Mouse (Mus musculus): ENCODE measurements around the gene Spr. TPM values are rescaled to one million over a fixed set of nuclear protein-coding genes. Genes with fewer than 3 reads are reported as not detected.
A peak's percentile ranks its signal among the peaks of the same experiment; 100 is the strongest.

The Spr gene
- 20.4 and 21.0 TPM in 2 replicates for polyA plus RNA-seq (2012; rRNA removed)

DNA sequence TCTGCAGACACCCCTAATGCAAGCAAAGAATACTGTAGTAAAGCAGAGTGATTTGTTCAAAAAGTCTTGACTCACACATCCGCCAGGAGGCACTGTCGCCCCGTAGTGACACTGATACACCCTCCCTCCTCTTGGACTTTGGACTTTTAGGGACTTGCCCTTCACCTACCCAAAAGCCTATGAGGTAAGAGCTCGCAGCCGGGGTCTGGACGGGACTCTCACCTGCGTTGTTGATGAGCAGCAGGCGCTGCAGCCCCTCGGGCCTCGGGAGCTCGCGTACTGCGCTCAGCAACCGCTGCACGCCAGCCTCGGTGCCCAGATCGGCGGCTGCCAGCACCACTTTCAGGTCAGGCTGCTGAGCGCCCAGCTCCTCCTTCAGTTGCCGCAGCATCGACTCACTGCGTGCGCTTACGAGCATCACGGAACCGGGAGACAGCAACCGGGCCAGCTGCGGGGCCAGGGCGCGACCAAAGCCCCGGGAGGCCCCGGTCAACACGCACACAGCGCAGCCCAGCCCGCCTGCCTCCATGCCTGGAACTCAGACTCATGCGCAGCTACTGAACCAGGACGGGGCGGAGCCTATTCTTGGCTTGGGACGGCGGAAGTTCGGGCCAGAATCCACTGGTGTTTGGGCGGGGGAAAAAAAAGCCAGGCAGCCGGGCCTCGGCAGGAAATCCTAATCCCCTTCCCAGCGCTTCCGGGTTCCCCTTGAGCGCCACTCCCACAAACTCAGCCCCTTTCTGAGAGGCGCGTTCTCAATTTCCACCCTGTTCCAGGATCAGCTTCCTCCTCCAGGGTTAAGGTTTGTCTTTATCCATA, at the start of gene Spr:
Spr (minus strand) TSS at position 550 of the 819 bp plus-strand sequence.
- Histone ChIP-seq H3K4me3 (ENCODE audit: control insufficient read depth, insufficient read depth, low read length) (peak within 1 kb of the TSS; percentile 77), H3K4me1 (replicated peaks; ENCODE audit: control insufficient read depth, insufficient read depth, low read length) (peaks cover 3% of the 10 kb centered on the region; the same call in 1 of the 2 replicates), H3K27me3 (ENCODE audit: control insufficient read depth, insufficient read depth, low read length) (no peaks in the 10 kb centered on the region), H3K36me3 (ENCODE audit: control insufficient read depth, insufficient read depth, low read length) (no peaks in the 10 kb centered on the region), H3K27ac (ENCODE audit: control insufficient read depth, insufficient read depth, low read length) (peak within 1 kb of the TSS; percentile 39)
- DNase-seq, result peak; percentile 85
- TF ChIP-seq CTCF (IDR thresholded peaks at IDR 0.05; ENCODE audit: borderline replicate concordance, control insufficient read depth, extremely low read depth, insufficient read depth, low read length, poor library complexity), result peak; percentile 55; the same call in 1 of the 2 replicates
- peak; percentile 45; the same call in 1 of the 2 replicates for TF ChIP-seq POLR2A (IDR thresholded peaks at IDR 0.05; ENCODE audit: control insufficient read depth, extremely low read depth, insufficient read depth, low read length, poor library complexity)
- WGBS, result under 1% methylated on average over 49 of the region's 49 CpGs

GRCm38 (mm10) chr6:85186744-85187059, 49.1 kb upstream of the Spr start:
- no peak for TF ChIP-seq CTCF (IDR thresholded peaks at IDR 0.05; ENCODE audit: borderline replicate concordance, control insufficient read depth, extremely low read depth, insufficient read depth, low read length, poor library complexity)
- TF ChIP-seq POLR2A (IDR thresholded peaks at IDR 0.05; ENCODE audit: control insufficient read depth, extremely low read depth, insufficient read depth, low read length, poor library complexity), result no peak
- DNase-seq, result no peak
- Histone ChIP-seq H3K27ac (ENCODE audit: control insufficient read depth, insufficient read depth, low read length) (no peak overlapping the region), H3K4me1 (replicated peaks; ENCODE audit: control insufficient read depth, insufficient read depth, low read length) (no peaks in the 10 kb centered on the region), H3K4me3 (ENCODE audit: control insufficient read depth, insufficient read depth, low read length) (no peak overlapping the region), H3K27me3 (ENCODE audit: control insufficient read depth, insufficient read depth, low read length) (peaks cover 33% of the 10 kb centered on the region), H3K36me3 (ENCODE audit: control insufficient read depth, insufficient read depth, low read length) (no peaks in the 10 kb centered on the region)
- WGBS, result 9% methylated on average over 15 of the region's 15 CpGs

DNA sequence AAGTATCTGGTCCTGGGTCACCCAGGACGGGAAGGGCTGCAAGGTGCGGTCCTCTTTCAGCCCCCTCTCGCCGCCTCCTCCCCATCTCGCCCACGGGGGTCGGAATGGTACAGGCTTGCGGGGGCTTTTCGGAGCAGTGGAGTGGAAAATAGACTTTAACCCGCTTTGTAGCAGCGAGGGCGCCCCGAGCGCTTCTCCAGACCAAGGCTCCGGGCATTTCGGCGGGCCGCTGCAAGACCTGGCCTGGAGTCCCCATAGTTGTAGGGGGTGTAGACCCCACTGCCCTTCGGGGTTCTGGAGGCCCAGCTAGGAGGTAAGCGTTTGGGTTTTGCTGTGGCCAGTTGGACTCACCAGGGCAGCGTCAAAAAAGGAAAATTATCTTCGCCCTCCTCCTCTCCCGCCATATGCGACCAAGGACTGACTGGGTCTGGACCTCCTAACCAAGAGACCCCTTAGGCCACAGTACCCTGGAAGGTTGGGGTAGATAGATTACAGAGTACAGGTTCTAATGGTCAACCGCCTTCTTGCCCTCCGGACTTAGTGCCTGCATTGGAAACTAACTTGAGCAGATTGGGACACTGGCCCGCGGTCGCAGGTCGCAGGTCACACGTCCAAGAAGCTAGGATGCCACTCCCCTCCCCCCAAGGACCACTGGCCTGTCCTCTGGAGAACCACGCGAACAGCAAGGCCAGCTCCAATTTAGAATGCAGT, 48.6 kb upstream of the Spr start:
- Histone ChIP-seq H3K27ac (ENCODE audit: control insufficient read depth, insufficient read depth, low read length) (no peak overlapping the region), H3K4me3 (ENCODE audit: control insufficient read depth, insufficient read depth, low read length) (no peak overlapping the region), H3K4me1 (replicated peaks; ENCODE audit: control insufficient read depth, insufficient read depth, low read length) (no peaks in the 10 kb centered on the region), H3K27me3 (ENCODE audit: control insufficient read depth, insufficient read depth, low read length) (peaks cover 33% of the 10 kb centered on the region), H3K36me3 (ENCODE audit: control insufficient read depth, insufficient read depth, low read length) (no peaks in the 10 kb centered on the region)
- no peak for TF ChIP-seq POLR2A (IDR thresholded peaks at IDR 0.05; ENCODE audit: control insufficient read depth, extremely low read depth, insufficient read depth, low read length, poor library complexity)
- no peak for TF ChIP-seq CTCF (IDR thresholded peaks at IDR 0.05; ENCODE audit: borderline replicate concordance, control insufficient read depth, extremely low read depth, insufficient read depth, low read length, poor library complexity)
- 14% methylated on average over 33 of the region's 33 CpGs for WGBS
- no peak for DNase-seq

DNA sequence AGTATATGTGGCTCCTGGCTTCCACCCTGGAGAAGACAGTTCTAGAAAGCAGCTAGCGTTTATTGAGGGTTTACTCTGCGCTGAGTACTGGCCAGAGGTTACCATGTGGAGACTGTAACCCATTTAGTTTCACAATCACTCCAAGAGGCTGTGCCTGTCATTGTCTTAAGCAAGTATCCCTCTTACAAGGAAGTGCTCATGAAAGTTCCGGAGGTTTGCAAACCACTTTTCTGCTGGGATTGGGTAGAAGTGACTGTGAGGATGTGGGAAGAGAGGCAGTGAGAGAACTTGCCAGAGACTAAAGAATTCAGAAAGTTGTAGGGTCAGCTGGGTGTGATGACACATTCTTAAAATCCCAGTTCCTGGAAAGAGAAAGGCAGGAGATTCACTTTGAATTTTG, 46.4 kb upstream of the Spr start:
- Histone ChIP-seq H3K4me3 (ENCODE audit: control insufficient read depth, insufficient read depth, low read length) (no peak overlapping the region), H3K4me1 (replicated peaks; ENCODE audit: control insufficient read depth, insufficient read depth, low read length) (no peaks in the 10 kb centered on the region), H3K27ac (ENCODE audit: control insufficient read depth, insufficient read depth, low read length) (no peak overlapping the region), H3K36me3 (ENCODE audit: control insufficient read depth, insufficient read depth, low read length) (no peaks in the 10 kb centered on the region), H3K27me3 (ENCODE audit: control insufficient read depth, insufficient read depth, low read length) (peaks cover 20% of the 10 kb centered on the region; the same call in 1 of the 2 replicates)
- DNase-seq, result no peak
- TF ChIP-seq POLR2A (IDR thresholded peaks at IDR 0.05; ENCODE audit: control insufficient read depth, extremely low read depth, insufficient read depth, low read length, poor library complexity), result no peak
- WGBS, result 57% methylated on average over 3 of the region's 3 CpGs

GRCm38 (mm10) chr6:85180036-85180435, 42.5 kb upstream of the Spr start:
- no peak overlapping the region for H3K4me3 ChIP-seq (ENCODE audit: control insufficient read depth, insufficient read depth, low read length)
- 76% methylated on average over 2 of the region's 2 CpGs for WGBS
- DNase-seq, result no peak
- H3K27me3 ChIP-seq (ENCODE audit: control insufficient read depth, insufficient read depth, low read length), result no peaks in the 10 kb centered on the region; the same call in 1 of the 2 replicates
- H3K36me3 ChIP-seq (ENCODE audit: control insufficient read depth, insufficient read depth, low read length), result no peaks in the 10 kb centered on the region
- TF ChIP-seq POLR2A (IDR thresholded peaks at IDR 0.05; ENCODE audit: control insufficient read depth, extremely low read depth, insufficient read depth, low read length, poor library complexity), result no peak
- TF ChIP-seq CTCF (IDR thresholded peaks at IDR 0.05; ENCODE audit: borderline replicate concordance, control insufficient read depth, extremely low read depth, insufficient read depth, low read length, poor library complexity), result no peak
- H3K4me1 ChIP-seq (replicated peaks; ENCODE audit: control insufficient read depth, insufficient read depth, low read length), result no peaks in the 10 kb centered on the region
- H3K27ac ChIP-seq (ENCODE audit: control insufficient read depth, insufficient read depth, low read length), result no peak overlapping the region

DNA sequence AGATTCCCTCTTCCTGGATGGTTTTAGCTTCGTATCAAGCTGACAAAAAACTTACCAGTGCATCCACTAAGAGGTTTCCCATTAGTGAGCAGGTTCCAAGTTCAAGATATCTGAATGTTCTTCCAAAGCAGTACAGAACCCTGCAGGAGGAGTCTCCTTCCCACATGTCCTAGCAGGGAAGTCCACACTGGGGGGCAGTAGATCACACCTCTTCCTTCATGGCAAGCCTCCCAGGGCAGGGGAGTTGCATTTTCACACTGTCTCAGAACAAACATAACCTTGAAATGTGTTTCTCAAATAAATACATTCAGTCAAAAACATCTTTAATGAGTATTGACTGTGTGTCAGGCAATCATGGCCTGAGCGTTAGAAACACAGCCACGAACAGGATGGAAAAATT, 42.0 kb upstream of the Spr start:
- no peaks in the 10 kb centered on the region; the same call in 1 of the 2 replicates for H3K27me3 ChIP-seq (ENCODE audit: control insufficient read depth, insufficient read depth, low read length)
- no peak for TF ChIP-seq CTCF (IDR thresholded peaks at IDR 0.05; ENCODE audit: borderline replicate concordance, control insufficient read depth, extremely low read depth, insufficient read depth, low read length, poor library complexity)
- TF ChIP-seq POLR2A (IDR thresholded peaks at IDR 0.05; ENCODE audit: control insufficient read depth, extremely low read depth, insufficient read depth, low read length, poor library complexity), result no peak
- H3K27ac ChIP-seq (ENCODE audit: control insufficient read depth, insufficient read depth, low read length), result no peak overlapping the region
- WGBS, result 82% methylated on average over 3 of the region's 3 CpGs
- H3K4me1 ChIP-seq (replicated peaks; ENCODE audit: control insufficient read depth, insufficient read depth, low read length), result no peaks in the 10 kb centered on the region
- no peaks in the 10 kb centered on the region for H3K36me3 ChIP-seq (ENCODE audit: control insufficient read depth, insufficient read depth, low read length)
- no peak for DNase-seq
- no peak overlapping the region for H3K4me3 ChIP-seq (ENCODE audit: control insufficient read depth, insufficient read depth, low read length)

Data from thymus, adult 2 months (tissue).